Mouse (Mus musculus) neural tube, embryonic 13.5 days (tissue): ENCODE measurements at regions not wholly inside any gene's neighbourhood (a gene's known extent, or its start where the extent isn't known, plus 50 kb on each side); places are given as distances from the start of the nearest gene placed in this dataset.

Source experiments
- ATAC-seq: fragments of 200-750 bp; cut with Nextera tagmentation; 2 replicates; pipeline ENCODE4 v1.8.0; 2017; ENCODE audit warnings: low read depth, mild to moderate bottlenecking, moderate TSS enrichment, moderate library complexity
- H3K27ac ChIP-seq: fragments of 300-500 bp; sonication (generic); replicated peaks from 2 replicates; pipeline ENCODE4 v1.5.1; 2015; ENCODE audit warnings: moderate library complexity, mild to moderate bottlenecking, inconsistent platforms
- H3K27me3 ChIP-seq: fragments of 300-500 bp; sonication (generic); 2 replicates; pipeline ENCODE4 v1.6.1; 2015; ENCODE audit warnings: mild to moderate bottlenecking, inconsistent platforms
- H3K36me3 ChIP-seq: fragments of 300-500 bp; sonication (generic); 2 replicates; pipeline ENCODE4 v1.6.1; 2015; ENCODE audit warnings: mild to moderate bottlenecking, inconsistent platforms
- H3K4me1 ChIP-seq: fragments of 300-500 bp; sonication (generic); replicated peaks from 2 replicates; pipeline ENCODE4 v1.6.1; 2015; ENCODE audit warnings: inconsistent platforms
- H3K4me2 ChIP-seq: fragments of 300-500 bp; sonication (generic); 2 replicates; pipeline ENCODE4 v1.6.1; 2015; ENCODE audit warnings: inconsistent platforms, mild to moderate bottlenecking, moderate library complexity
- H3K4me3 ChIP-seq: fragments of 300-500 bp; sonication (generic); 2 replicates; pipeline ENCODE4 v1.5.1; 2015; ENCODE audit warnings: mild to moderate bottlenecking, inconsistent platforms
- H3K9ac ChIP-seq: fragments of 300-500 bp; sonication (generic); 2 replicates; pipeline ENCODE4 v1.6.1; 2015; ENCODE audit warnings: moderate library complexity, mild to moderate bottlenecking, inconsistent platforms
- H3K9me3 ChIP-seq: fragments of 300-500 bp; sonication (generic); 2 replicates; pipeline ENCODE4 v1.6.1; 2016; ENCODE audit warnings: inconsistent platforms
- WGBS: fragments of 180-500 bp; shearing (Covaris S2); methylation state at CpG from one replicate; pipeline ENCODE4 v1.1.7; 2015; 5-methylcytosine and 5-hydroxymethylcytosine counted together

- ATAC-seq = no peak
- Histone ChIP-seq H3K36me3 (no peaks in the 10 kb centered on the region), H3K4me1 (no peaks in the 10 kb centered on the region), H3K27ac (no peak overlapping the region), H3K4me2 (no peak overlapping the region), H3K9ac (no peak overlapping the region), H3K4me3 (no peak overlapping the region), H3K27me3 (no peaks in the 10 kb centered on the region), H3K9me3 (no peaks in the 10 kb centered on the region; the same call in 1 of the 2 replicates)
- 88% methylated on average over 5 of the region's 5 CpGs for WGBS
These were observed 137.6 kb upstream of the Eef2kmt start for GRCm38 (mm10) chr16:5393336-5393735.

DNA sequence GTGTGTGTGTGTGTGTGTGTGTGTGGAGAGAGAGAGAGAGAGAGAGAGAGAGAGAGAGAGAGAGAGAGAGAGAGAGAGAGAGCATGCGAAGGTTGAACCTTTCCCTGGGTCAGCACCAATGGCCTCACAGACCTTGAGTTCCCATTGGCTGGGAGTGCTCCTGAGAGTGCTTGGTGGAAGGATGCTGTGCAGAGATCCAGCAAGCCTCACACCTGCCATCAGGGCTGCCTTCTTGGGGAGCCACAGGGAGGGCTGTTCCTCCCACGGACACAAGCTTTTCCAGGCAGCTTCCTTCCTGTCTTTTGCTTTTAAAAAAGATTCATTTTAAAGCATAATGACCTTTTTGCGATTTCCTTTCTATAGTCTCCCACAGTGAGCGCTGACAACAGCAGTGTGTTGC is 127.1 kb upstream of the Eef2kmt start:
- H3K4me3 ChIP-seq = no peak overlapping the region
- no peaks in the 10 kb centered on the region for H3K9me3 ChIP-seq
- H3K36me3 ChIP-seq = no peaks in the 10 kb centered on the region
- no peak for ATAC-seq
- no peaks in the 10 kb centered on the region for H3K27me3 ChIP-seq
- WGBS = 32% methylated on average over 4 of the region's 4 CpGs
- H3K9ac ChIP-seq = no peak overlapping the region
- H3K27ac ChIP-seq = no peak overlapping the region
- peaks cover 6% of the 10 kb centered on the region; the same call in 1 of the 2 replicates for H3K4me1 ChIP-seq
- no peak overlapping the region for H3K4me2 ChIP-seq

- Histone ChIP-seq H3K27ac (no peak overlapping the region), H3K9ac (0 out of 2 replicates have a peak overlapping the region, but pooled peaks have one; percentile 41), H3K36me3 (no peaks in the 10 kb centered on the region), H3K4me1 (peaks cover 6% of the 10 kb centered on the region; the same call in 1 of the 2 replicates), H3K9me3 (no peaks in the 10 kb centered on the region), H3K4me3 (no peak overlapping the region), H3K27me3 (no peaks in the 10 kb centered on the region), H3K4me2 (no peak overlapping the region)
- ATAC-seq = no peak
- 42% methylated on average over 6 of the region's 6 CpGs for WGBS
These were observed 126.6 kb upstream of the Eef2kmt start for GRCm38 (mm10) chr16:5382228-5382884.

GRCm38 (mm10) chr16:5380626-5381025 is 124.8 kb upstream of the Eef2kmt start:
- H3K9ac ChIP-seq = no peak overlapping the region
- peaks cover 6% of the 10 kb centered on the region; the same call in 1 of the 2 replicates for H3K4me1 ChIP-seq
- H3K27ac ChIP-seq = no peak overlapping the region
- H3K4me2 ChIP-seq = no peak overlapping the region
- no peaks in the 10 kb centered on the region for H3K27me3 ChIP-seq
- H3K36me3 ChIP-seq = no peaks in the 10 kb centered on the region
- H3K4me3 ChIP-seq = no peak overlapping the region
- no peak for ATAC-seq
- WGBS = 81% methylated on average over 3 of the region's 3 CpGs
- no peaks in the 10 kb centered on the region for H3K9me3 ChIP-seq

- Histone ChIP-seq H3K4me1 (0 out of 2 replicates have a peak, but pooled peaks cover 6% of the 10 kb centered on the region), H3K27ac (no peak overlapping the region), H3K36me3 (no peaks in the 10 kb centered on the region), H3K4me2 (no peak overlapping the region), H3K27me3 (no peaks in the 10 kb centered on the region), H3K9me3 (no peaks in the 10 kb centered on the region), H3K4me3 (no peak overlapping the region), H3K9ac (no peak overlapping the region)
- ATAC-seq = no peak
- WGBS = 91% methylated on average over 3 of the region's 3 CpGs
These were observed 121.2 kb upstream of the Eef2kmt start for GRCm38 (mm10) chr16:5377001-5377400.

GRCm38 (mm10) chr16:5374818-5375605 is 119.2 kb upstream of the Eef2kmt start:
- ATAC-seq = no peak
- Histone ChIP-seq H3K9me3 (no peaks in the 10 kb centered on the region), H3K4me3 (no peak overlapping the region), H3K27ac (0 out of 2 replicates have a peak overlapping the region, but pooled peaks have one; percentile 42), H3K36me3 (no peaks in the 10 kb centered on the region), H3K4me2 (no peak overlapping the region), H3K9ac (no peak overlapping the region), H3K27me3 (no peaks in the 10 kb centered on the region), H3K4me1 (0 out of 2 replicates have a peak, but pooled peaks cover 6% of the 10 kb centered on the region)
- 53% methylated on average over 6 of the region's 6 CpGs for WGBS

DNA sequence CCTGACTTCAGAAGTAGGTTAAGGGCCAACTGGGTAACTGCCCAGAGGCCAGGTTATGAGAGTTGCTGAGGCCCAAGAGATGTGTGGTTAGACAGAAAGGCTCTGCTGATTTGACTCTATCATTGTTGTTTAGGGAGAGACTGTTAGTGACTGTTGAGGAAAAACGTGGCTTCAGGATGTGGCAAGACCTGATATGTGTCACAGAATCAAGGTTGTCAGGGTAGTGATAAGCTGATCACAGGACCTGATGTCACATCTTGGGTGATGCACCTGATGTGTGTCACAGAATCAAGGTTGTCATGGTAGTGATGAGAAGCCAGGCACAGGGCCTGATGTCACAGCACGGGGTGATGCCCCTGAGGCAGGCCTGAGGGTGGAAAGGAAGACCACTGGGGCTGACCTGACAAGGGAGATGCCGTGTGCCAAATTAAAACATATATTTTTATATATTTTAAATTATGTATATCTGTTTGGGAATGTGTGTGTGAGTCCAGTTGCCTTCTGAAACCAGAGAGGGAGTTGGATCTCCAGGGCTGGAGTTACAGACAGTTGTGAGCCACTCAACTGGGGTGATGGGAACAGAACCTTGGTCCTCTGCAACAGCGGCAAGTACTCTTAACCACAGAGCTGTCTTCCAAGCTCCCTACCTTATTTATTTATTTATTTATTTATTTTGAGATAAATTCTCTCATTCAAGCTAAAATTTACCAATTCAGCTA is 115.6 kb upstream of the Eef2kmt start:
- no peak for ATAC-seq
- Histone ChIP-seq H3K9ac (no peak overlapping the region), H3K9me3 (no peaks in the 10 kb centered on the region), H3K4me3 (no peak overlapping the region), H3K27me3 (no peaks in the 10 kb centered on the region), H3K36me3 (no peaks in the 10 kb centered on the region), H3K27ac (no peak overlapping the region), H3K4me1 (0 out of 2 replicates have a peak, but pooled peaks cover 6% of the 10 kb centered on the region), H3K4me2 (no peak overlapping the region)
- WGBS = 93% methylated on average over 4 of the region's 4 CpGs

DNA sequence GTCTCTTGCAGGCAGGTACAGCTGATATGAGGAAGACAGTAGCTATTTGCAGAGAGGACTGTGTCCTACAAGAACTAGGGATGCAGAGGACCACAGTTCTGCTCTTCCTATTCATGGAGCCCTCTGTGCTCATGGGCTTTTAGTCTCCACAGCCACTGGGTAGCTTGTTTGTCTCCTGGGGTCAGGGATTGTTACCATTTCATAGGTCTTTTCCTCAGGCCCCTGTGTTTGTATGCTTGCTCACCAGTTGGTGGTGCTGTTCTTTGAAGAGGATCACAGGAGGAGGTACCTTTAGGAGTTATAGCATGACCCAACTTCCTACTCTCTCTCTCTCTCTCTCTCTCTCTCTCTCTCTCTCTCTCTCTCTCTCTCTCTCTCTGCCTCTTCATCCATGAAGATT is 114.7 kb upstream of the Eef2kmt start:
- Histone ChIP-seq H3K36me3 (no peaks in the 10 kb centered on the region), H3K27me3 (no peaks in the 10 kb centered on the region), H3K27ac (no peak overlapping the region), H3K9ac (no peak overlapping the region), H3K4me2 (no peak overlapping the region), H3K4me3 (no peak overlapping the region), H3K4me1 (0 out of 2 replicates have a peak, but pooled peaks cover 6% of the 10 kb centered on the region), H3K9me3 (no peaks in the 10 kb centered on the region)
- no peak for ATAC-seq

DNA sequence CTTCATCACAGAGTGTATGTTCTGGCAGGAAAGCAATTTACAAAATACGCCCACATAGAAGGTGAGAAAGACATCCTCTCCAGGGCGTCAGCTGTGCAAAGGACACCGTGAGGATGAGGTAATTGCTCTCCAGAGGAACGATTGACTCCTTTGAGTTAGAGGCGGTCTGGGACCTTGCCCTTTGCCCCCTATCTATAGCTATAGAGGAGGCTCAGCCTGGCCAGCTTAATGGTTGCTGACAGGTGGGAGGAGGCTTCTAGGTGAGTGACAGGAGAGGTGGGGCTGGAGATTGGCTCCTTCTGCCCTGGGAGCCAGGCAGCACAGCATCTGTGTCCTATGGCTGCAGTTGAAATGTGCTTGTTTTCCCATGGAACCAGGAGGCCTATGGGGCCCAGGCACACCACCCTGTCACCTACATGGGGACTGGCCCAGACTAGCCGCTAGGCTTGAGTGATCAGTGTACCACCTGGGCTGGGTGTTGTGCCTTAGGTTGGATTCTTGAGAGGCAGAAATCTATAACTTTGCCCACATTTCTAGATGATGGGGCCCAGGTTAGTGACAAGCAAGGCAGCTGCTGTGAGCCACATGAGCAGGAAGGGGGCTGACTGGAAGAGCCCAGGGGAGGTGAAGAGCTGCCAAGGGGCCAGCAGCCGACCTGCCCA is 113.2 kb upstream of the Eef2kmt start:
- H3K9ac ChIP-seq = no peak overlapping the region
- H3K27me3 ChIP-seq = no peaks in the 10 kb centered on the region
- ATAC-seq = no peak
- no peak overlapping the region for H3K4me3 ChIP-seq
- no peaks in the 10 kb centered on the region for H3K36me3 ChIP-seq
- no peaks in the 10 kb centered on the region for H3K9me3 ChIP-seq
- no peak overlapping the region for H3K4me2 ChIP-seq
- WGBS = 57% methylated on average over 7 of the region's 7 CpGs
- H3K4me1 ChIP-seq = no peaks in the 10 kb centered on the region
- H3K27ac ChIP-seq = no peak overlapping the region

DNA sequence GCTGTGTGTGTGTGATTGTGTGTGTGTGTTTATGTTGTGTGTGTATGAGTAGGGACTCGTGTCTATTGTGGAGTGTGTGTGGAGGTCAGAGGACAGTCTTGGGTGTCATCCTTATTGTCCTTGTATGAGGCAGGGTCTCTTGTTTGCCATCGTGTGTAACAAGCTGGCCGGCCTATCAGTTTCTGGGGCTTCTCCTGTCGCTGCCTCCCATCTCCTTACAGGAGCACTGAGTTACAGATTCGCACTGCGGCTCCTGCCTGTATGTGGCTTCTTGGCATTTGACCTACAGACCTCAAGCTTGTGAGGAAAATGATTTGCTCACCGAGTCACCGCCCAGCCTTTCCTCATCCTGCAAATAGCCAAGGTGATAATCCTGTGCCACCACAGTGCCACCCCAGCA is 112.6 kb upstream of the Eef2kmt start:
- ATAC-seq = no peak
- WGBS = 80% methylated on average over 8 of the region's 8 CpGs
- Histone ChIP-seq H3K9ac (no peak overlapping the region), H3K4me1 (no peaks in the 10 kb centered on the region), H3K27me3 (no peaks in the 10 kb centered on the region), H3K27ac (no peak overlapping the region), H3K4me2 (no peak overlapping the region), H3K4me3 (no peak overlapping the region), H3K36me3 (no peaks in the 10 kb centered on the region), H3K9me3 (no peaks in the 10 kb centered on the region)

- WGBS = 84% methylated on average over 10 of the region's 10 CpGs
- H3K4me2 ChIP-seq = no peak overlapping the region
These were observed 111.9 kb upstream of the Eef2kmt start for GRCm38 (mm10) chr16:5367581-5368119.

More at GRCm38 (mm10) chr16:5367581-5368119, 111.9 kb upstream of the Eef2kmt start:
- no peaks in the 10 kb centered on the region for H3K36me3 ChIP-seq
- no peaks in the 10 kb centered on the region for H3K27me3 ChIP-seq
- no peak for ATAC-seq
- no peaks in the 10 kb centered on the region for H3K4me1 ChIP-seq
- H3K4me3 ChIP-seq = no peak overlapping the region
- no peak overlapping the region for H3K9ac ChIP-seq
- no peaks in the 10 kb centered on the region for H3K9me3 ChIP-seq
- H3K27ac ChIP-seq = no peak overlapping the region
